Mouse (Mus musculus) CH12.LX (cell line): ENCODE measurements at regions not wholly inside any gene's neighbourhood (a gene's known extent, or its start where the extent isn't known, plus 50 kb on each side); places are given as distances from the start of the nearest gene placed in this dataset.

Experiments
- DNase-seq: peaks from one replicate; pipeline ENCODE4 v3.0.0-alpha.2; 2013; ENCODE audit errors: extremely low read depth
- H3K27ac ChIP-seq: 2 replicates; pipeline ENCODE4 v1.5.1; 2012; ENCODE audit warnings: low read depth, mild to moderate bottlenecking, control low read depth, moderate library complexity; ENCODE audit not compliant: insufficient read depth
- H3K27me3 ChIP-seq: replicated peaks from 2 replicates; pipeline ENCODE3; 2012; ENCODE audit warnings: inconsistent platforms
- H3K36me3 ChIP-seq, 2 experiments: replicated peaks in 1 of 2; 2 replicates each; pipeline versions ENCODE3 to v1.6.1; 2012; ENCODE audit warnings: inconsistent platforms in 1 of 2, low read length in 1 of 2, mild to moderate bottlenecking in 1 of 2, mixed read lengths in 1 of 2, moderate library complexity in 1 of 2; ENCODE audit not compliant: control insufficient read depth in 1 of 2, insufficient read depth in 1 of 2
- H3K4me1 ChIP-seq, 2 experiments: 2 replicates each; pipeline ENCODE4 v1.6.1; 2012; ENCODE audit warnings: inconsistent platforms in 1 of 2, moderate library complexity in 1 of 2; ENCODE audit not compliant: insufficient read depth in 2 of 2, control insufficient read depth in 1 of 2
- H3K4me2 ChIP-seq: 2 replicates; pipeline ENCODE4 v1.6.1; 2012; ENCODE audit warnings: low read depth, mild to moderate bottlenecking, control low read depth; ENCODE audit not compliant: poor library complexity, insufficient read depth, severe bottlenecking
- H3K4me3 ChIP-seq, 3 experiments: fragments of 150-350 bp in 1 of 3; sonication (generic) in 1 of 3; replicated peaks in 1 of 3; 2 replicates each; pipeline versions ENCODE3 to v1.5.1; 2011 to 2012; ENCODE audit warnings: low read depth in 2 of 3, low read length in 2 of 3, mild to moderate bottlenecking in 2 of 3, moderate library complexity in 2 of 3, control low read depth in 1 of 3, improper control_type of control experiment in 1 of 3, inconsistent platforms in 1 of 3, mixed read lengths in 1 of 3; ENCODE audit not compliant: poor library complexity in 1 of 3
- H3K79me2 ChIP-seq: replicated peaks from 2 replicates; pipeline ENCODE4 v1.6.1; 2012; ENCODE audit warnings: mild to moderate bottlenecking, moderate library complexity; ENCODE audit not compliant: control insufficient read depth, poor library complexity, insufficient read depth, severe bottlenecking; ENCODE audit errors: extremely low read depth
- H3K9ac ChIP-seq: 2 replicates; pipeline ENCODE4 v1.6.1; 2012; ENCODE audit warnings: low read depth, mild to moderate bottlenecking, control low read depth, moderate library complexity; ENCODE audit not compliant: insufficient read depth
- H3K9me3 ChIP-seq: replicated peaks from 2 replicates; pipeline ENCODE3; 2012; ENCODE audit warnings: low read length, inconsistent platforms, mixed read lengths
- BHLHE40 ChIP-seq: IDR thresholded peaks from 2 replicates; pipeline ENCODE4 v1.6.1; 2011; ENCODE audit warnings: mild to moderate bottlenecking, low read depth, low read length, improper control_type of control experiment
- CHD1 ChIP-seq: IDR thresholded peaks from 2 replicates; pipeline ENCODE4 v1.6.1; 2012; ENCODE audit warnings: low read depth, low read length, improper control_type of control experiment, inconsistent platforms
- CHD2 ChIP-seq: IDR thresholded peaks from 2 replicates; pipeline ENCODE4 v1.6.1; 2011; ENCODE audit warnings: low read length, improper control_type of control experiment
- CTCF ChIP-seq, 2 experiments: IDR thresholded peaks in 1 of 2; conservative IDR thresholded peaks in 1 of 2; 2 replicates each; pipeline ENCODE4 v1.5.1; 2011 to 2012; ENCODE audit warnings: low read depth in 2 of 2, low read length in 2 of 2, improper control_type of control experiment in 1 of 2, inconsistent platforms in 1 of 2, mild to moderate bottlenecking in 1 of 2, moderate library complexity in 1 of 2
- E2F4 ChIP-seq: IDR thresholded peaks from 2 replicates; pipeline ENCODE4 v1.6.1; 2011; ENCODE audit warnings: low read depth, low read length, improper control_type of control experiment; ENCODE audit not compliant: insufficient replicate concordance
- ELF1 ChIP-seq: IDR thresholded peaks from 2 replicates; pipeline ENCODE4 v1.6.1; 2014; ENCODE audit warnings: low read depth, mild to moderate bottlenecking, inconsistent platforms, low read length, improper control_type of control experiment
- EP300 ChIP-seq: IDR thresholded peaks from 2 replicates; pipeline ENCODE4 v1.6.1; 2011; ENCODE audit warnings: low read length, improper control_type of control experiment
- ETS1 ChIP-seq: conservative IDR thresholded peaks from 2 replicates; pipeline ENCODE4 v1.6.1; 2012; ENCODE audit warnings: low read depth, mild to moderate bottlenecking, inconsistent platforms, low read length, improper control_type of control experiment, moderate library complexity
- GABPA ChIP-seq: IDR thresholded peaks from 2 replicates; pipeline ENCODE4 v1.6.1; 2012; ENCODE audit warnings: low read depth, low read length, improper control_type of control experiment, inconsistent platforms; ENCODE audit not compliant: insufficient replicate concordance
- IRF4 ChIP-seq: IDR thresholded peaks from 2 replicates; pipeline ENCODE4 v1.6.1; 2014; ENCODE audit warnings: low read depth, mild to moderate bottlenecking, inconsistent platforms, low read length, improper control_type of control experiment
- JUN ChIP-seq: IDR thresholded peaks from 2 replicates; pipeline ENCODE4 v1.6.1; 2011; ENCODE audit warnings: low read depth, mild to moderate bottlenecking, low read length, improper control_type of control experiment, moderate library complexity; ENCODE audit not compliant: insufficient read depth
- JUND ChIP-seq: conservative IDR thresholded peaks from 2 replicates; pipeline ENCODE4 v1.6.1; 2011; ENCODE audit warnings: low read depth, low read length, improper control_type of control experiment
- MAFK ChIP-seq: IDR thresholded peaks from 2 replicates; pipeline ENCODE4 v1.6.1; 2011; ENCODE audit warnings: low read length, improper control_type of control experiment; ENCODE audit not compliant: insufficient replicate concordance
- MEF2A ChIP-seq: IDR thresholded peaks from 2 replicates; pipeline ENCODE4 v1.6.1; 2014; ENCODE audit warnings: low read depth, mild to moderate bottlenecking, inconsistent platforms, low read length, improper control_type of control experiment, borderline replicate concordance
- MXI1 ChIP-seq: IDR thresholded peaks from 2 replicates; pipeline ENCODE4 v1.6.1; 2011; ENCODE audit warnings: mild to moderate bottlenecking, low read depth, low read length, improper control_type of control experiment
- NRF1 ChIP-seq: IDR thresholded peaks from 2 replicates; pipeline ENCODE4 v1.6.1; 2014; ENCODE audit warnings: low read depth, mild to moderate bottlenecking, inconsistent platforms, low read length, improper control_type of control experiment, moderate library complexity
- PAX5 ChIP-seq: IDR thresholded peaks from 2 replicates; pipeline ENCODE4 v1.6.1; 2012; ENCODE audit warnings: low read length, inconsistent platforms, mixed read lengths
- POLR2AphosphoS2 ChIP-seq: IDR thresholded peaks from 2 replicates; pipeline ENCODE4 v1.6.1; 2011; ENCODE audit warnings: low read depth, low read length, improper control_type of control experiment
- RAD21 ChIP-seq: IDR thresholded peaks from 2 replicates; pipeline ENCODE4 v1.6.1; 2011; ENCODE audit warnings: low read depth, mild to moderate bottlenecking, low read length, improper control_type of control experiment, moderate library complexity
- SIN3A ChIP-seq: IDR thresholded peaks from 2 replicates; pipeline ENCODE4 v1.6.1; 2012; ENCODE audit warnings: low read length, improper control_type of control experiment, inconsistent platforms
- SMC3 ChIP-seq: IDR thresholded peaks from 2 replicates; pipeline ENCODE4 v1.6.1; 2011; ENCODE audit warnings: low read depth, low read length, improper control_type of control experiment
- TBP ChIP-seq: conservative IDR thresholded peaks from 2 replicates; pipeline ENCODE4 v1.6.1; 2011; ENCODE audit warnings: low read depth, low read length, improper control_type of control experiment
- USF2 ChIP-seq: conservative IDR thresholded peaks from 2 replicates; pipeline ENCODE4 v1.6.1; 2011; ENCODE audit warnings: low read depth, low read length, improper control_type of control experiment
- ZC3H11A ChIP-seq: IDR thresholded peaks from 2 replicates; pipeline ENCODE4 v1.6.1; 2012; ENCODE audit warnings: low read depth, mild to moderate bottlenecking, inconsistent platforms, low read length, improper control_type of control experiment
- ZMIZ1 ChIP-seq: IDR thresholded peaks from 2 replicates; pipeline ENCODE4 v1.6.1; 2012; ENCODE audit warnings: low read depth, mild to moderate bottlenecking, inconsistent platforms, low read length, improper control_type of control experiment
- dilution Hi-C: fragments of 300-500 bp; cut with MboI; formaldehyde crosslinking; loops from 2 replicates; pipeline ENCODE4 v1.14.3; 2020; ENCODE audit warnings: low sequenced_read_pairs; ENCODE audit not compliant: extremely low pct_unique_long_range_greater_than_20kb, extremely low pct_ligation_motif_present
- in situ Hi-C: fragments of 300-500 bp; cut with MboI; formaldehyde crosslinking; loops from 3 replicates; pipeline ENCODE4 v1.14.3; 2019; ENCODE audit warnings: low sequenced_read_pairs, low pct_ligation_motif_present, low pct_unique_long_range_greater_than_20kb, mixed read lengths

DNA sequence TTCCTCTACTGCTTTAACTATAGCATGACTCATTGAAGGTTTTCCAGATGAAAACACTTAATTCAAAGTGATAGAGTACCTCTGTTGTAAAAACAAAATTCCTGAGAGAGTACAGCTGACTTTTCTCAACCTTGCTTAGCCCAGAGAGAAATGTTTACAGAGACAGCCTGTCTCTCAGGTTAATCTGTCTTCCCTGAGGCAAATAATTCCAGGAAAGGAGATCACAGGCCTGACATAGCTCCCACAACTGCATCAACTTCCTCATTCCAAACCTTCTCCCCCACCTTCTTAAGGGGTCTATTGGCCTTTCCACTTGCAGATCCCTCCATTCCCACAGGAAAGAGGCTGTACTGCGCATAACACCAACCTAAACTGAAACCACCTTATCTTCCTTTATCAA, 586.1 kb upstream of the Impad1 start:
- dilution Hi-C loops, result no loop called here
- H3K4me3 ChIP-seq, result no peak overlapping the region
- in situ Hi-C loops, result no loop called here
- H3K27ac ChIP-seq, result no peak overlapping the region
- H3K9me3 ChIP-seq, result no peaks in the 10 kb centered on the region
- no peak for TF ChIP-seq IRF4
- TF ChIP-seq TBP, result no peak
- TF ChIP-seq JUN, result no peak
- TF ChIP-seq PAX5, result no peak
- no peak for TF ChIP-seq GABPA
- TF ChIP-seq E2F4, result no peak
- TF ChIP-seq EP300, result no peak
- no peak for TF ChIP-seq CHD1
- no peak for TF ChIP-seq ZMIZ1
- no peak for TF ChIP-seq MXI1
- TF ChIP-seq SMC3, result no peak
- no peak for TF ChIP-seq CHD2
- TF ChIP-seq MAFK, result no peak
- TF ChIP-seq JUND, result no peak
- no peak for TF ChIP-seq ETS1
- H3K9ac ChIP-seq, result no peak overlapping the region
- no peaks in the 10 kb centered on the region for H3K27me3 ChIP-seq
- H3K4me2 ChIP-seq, result no peak overlapping the region
- no peaks in the 10 kb centered on the region for H3K79me2 ChIP-seq
- H3K4me1 ChIP-seq, result no peaks in the 10 kb centered on the region
- no peaks in the 10 kb centered on the region for H3K36me3 ChIP-seq
- no peak for DNase-seq

DNA sequence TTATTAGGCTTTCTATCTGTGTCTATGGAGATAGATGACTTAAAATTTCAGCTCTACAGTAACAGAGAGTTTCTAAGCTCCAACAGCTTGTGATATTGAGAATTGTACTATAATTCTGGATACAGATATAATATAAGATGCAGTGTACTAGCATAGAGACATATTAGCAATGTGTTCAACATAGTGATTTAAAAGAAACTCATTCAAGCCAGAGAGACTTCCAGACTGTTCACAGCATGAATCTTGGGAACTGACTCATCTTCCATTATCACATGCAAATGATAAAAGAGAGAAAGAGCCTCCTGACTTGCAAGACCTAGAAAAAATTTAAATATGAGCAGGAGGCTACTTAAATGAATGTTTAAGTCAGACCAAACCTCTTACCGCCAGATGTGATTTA, 565.1 kb upstream of the Impad1 start:
- in situ Hi-C loops, result no loop called here
- Histone ChIP-seq H3K27me3 (no peaks in the 10 kb centered on the region), H3K9me3 (no peaks in the 10 kb centered on the region), H3K9ac (no peak overlapping the region), H3K4me2 (no peak overlapping the region), H3K4me1 (no peaks in the 10 kb centered on the region), H3K4me3 (no peak overlapping the region), H3K36me3 (no peaks in the 10 kb centered on the region), H3K79me2 (no peaks in the 10 kb centered on the region), H3K27ac (no peak overlapping the region)
- no peak for DNase-seq
- no peak for TF ChIP-seq PAX5
- no peak for TF ChIP-seq MAFK
- no peak for TF ChIP-seq MEF2A
- no peak for TF ChIP-seq CTCF (conservative IDR thresholded peaks at IDR 0.05 in 1 of 2, IDR thresholded peaks at IDR 0.05 in 1 of 2; ENCODE audit: low read depth in 2 of 2, low read length in 2 of 2)
- no peak for TF ChIP-seq POLR2AphosphoS2
- no peak for TF ChIP-seq BHLHE40
- no peak for TF ChIP-seq NRF1
- TF ChIP-seq ZC3H11A, result no peak
- no peak for TF ChIP-seq ELF1
- no peak for TF ChIP-seq USF2
- no peak for TF ChIP-seq RAD21
- no peak for TF ChIP-seq SIN3A
- no peak for TF ChIP-seq EP300
- dilution Hi-C loops, result no loop called here
